Mouse (Mus musculus) mouse trophoblast stem cell (cell line): Measurements from ENCODE around the gene Ndufc2.
"Not testable (repeated sequence)": the region's sequence is repeated elsewhere in the genome, so short reads cannot be mapped to it uniquely, and the experiment has no call there.

Source experiments
- in situ Hi-C, 2 experiments: fragments of 300-500 bp; cut with MseI, MboI; formaldehyde crosslinking; loops; 2 replicates in 1 of 2; 3 replicates in 1 of 2; pipeline ENCODE4 v1.15.1; 2025

The Ndufc2 gene

DNA sequence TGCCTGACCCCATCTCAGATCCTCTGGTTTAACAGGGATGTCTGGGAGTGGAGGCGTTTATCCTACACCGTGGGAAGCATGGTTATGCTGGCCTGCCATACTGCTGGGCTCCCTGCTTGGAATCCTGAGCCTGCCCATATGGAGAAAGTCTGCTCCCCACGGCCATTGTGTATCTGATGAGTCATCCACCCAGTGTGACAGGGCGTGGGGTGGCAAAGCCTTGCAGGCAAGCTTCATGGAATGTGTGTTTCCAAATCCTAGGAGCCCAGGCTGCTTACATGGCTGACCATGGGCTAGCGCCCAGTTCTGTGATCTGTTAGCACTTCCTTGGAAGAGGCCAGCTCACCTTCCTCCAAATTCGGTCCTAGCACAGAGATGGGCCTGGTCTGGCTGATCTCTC lies 26.8 kb downstream of the Ndufc2 start:
- in situ Hi-C loops, result loop anchor here in 1 of 2 experiments (10.0 kb wide), 1 partner anchor 58 kb away; the partner anchor contains the start of gene Ints4

- in situ Hi-C loops, result loop anchor here in 1 of 2 experiments (10.0 kb wide), 1 partner anchor 58 kb away; the partner anchor contains the start of gene Ints4
These were observed 27.5 kb downstream of the Ndufc2 start for GRCm38 (mm10) chr7:97427296-97427695.

GRCm38 (mm10) chr7:97427778-97428420 lies 28.1 kb downstream of the Ndufc2 start:
- in situ Hi-C loops, result loop anchor here in 1 of 2 experiments (10.0 kb wide), 1 partner anchor 57 kb away; the partner anchor contains the start of gene Ints4

- in situ Hi-C loops, result loop anchor here in 1 of 2 experiments (10.0 kb wide), 1 partner anchor 55 kb away; the partner anchor contains the start of gene Ints4
These were observed 29.9 kb downstream of the Ndufc2 start for GRCm38 (mm10) chr7:97429705-97430104.

GRCm38 (mm10) chr7:97433517-97433916 lies 33.7 kb downstream of the Ndufc2 start:
- in situ Hi-C loops, result not testable (repeated sequence)

DNA sequence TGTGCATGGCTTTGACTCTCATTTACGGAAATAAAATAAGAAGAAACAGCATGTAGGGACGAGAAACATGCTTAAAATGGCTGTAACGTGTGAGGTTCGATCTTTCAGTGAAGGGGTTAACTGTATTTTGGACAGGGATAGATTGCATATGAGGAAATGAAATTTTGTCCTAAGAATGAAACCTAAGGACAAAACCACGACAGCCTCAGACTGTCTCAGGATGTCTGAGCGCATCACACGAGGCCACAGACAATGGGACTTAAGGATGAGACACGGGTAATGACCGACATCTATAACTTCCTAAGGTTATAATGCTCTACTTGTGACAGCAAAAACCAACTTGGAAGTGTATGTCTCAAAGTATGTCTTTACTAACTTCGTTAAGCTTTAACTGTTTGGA lies 34.7 kb downstream of the Ndufc2 start:
- in situ Hi-C loops, result no loop called here

DNA sequence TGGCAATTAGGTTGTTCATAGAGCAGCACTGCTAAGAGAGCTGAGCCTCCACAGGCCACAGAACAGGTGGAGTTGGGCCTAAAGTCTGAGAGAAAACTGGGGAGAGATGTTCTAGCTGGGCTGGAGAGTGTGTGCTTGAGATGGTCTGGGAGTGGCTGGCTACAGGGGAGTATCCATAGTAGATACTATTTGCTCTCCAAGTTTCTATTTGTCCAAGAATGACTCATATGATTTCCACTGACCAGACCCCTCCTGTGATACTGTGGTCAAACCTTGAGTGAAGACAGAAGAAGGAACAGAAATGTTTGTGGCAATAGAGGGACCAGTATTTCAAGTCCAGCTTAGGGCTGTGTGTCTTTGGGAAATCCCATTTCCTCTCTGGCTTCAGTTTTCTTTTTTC lies 39.2 kb downstream of the Ndufc2 start:
- in situ Hi-C loops, result no loop called here

GRCm38 (mm10) chr7:97446171-97446925 lies 46.5 kb downstream of the Ndufc2 start:
- in situ Hi-C loops, result no loop called here

DNA sequence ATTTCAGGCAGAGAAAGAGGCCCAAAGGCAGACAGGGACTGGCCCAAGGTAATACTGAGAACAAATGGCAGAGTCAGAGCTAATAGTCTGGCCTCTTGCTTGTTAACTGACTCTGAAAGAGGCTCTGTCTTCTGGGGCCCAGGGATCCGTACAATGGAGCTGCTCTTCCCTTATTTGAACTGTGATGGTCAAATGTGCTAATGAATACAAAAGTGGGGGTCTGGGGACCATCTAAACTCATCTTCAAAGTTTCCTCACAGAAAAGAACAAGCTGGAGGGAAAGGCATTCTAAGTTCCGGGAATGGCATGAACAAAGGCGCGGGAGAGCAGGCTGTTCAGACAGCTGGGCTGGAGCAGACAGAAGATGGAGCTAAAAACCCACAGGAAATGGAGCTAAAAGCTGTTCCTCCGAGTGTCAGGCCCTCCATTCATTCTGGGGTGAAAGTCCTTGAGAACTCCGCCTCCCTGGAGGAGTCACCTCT lies 47.3 kb downstream of the Ndufc2 start:
- in situ Hi-C loops, result no loop called here

- in situ Hi-C loops, result not testable (repeated sequence)
These were observed 51.2 kb downstream of the Ndufc2 start, which contains the start of gene Kctd14 for GRCm38 (mm10) chr7:97451023-97451422. Gene Kctd14, plus strand, starts transcription at chr7:97451323.

DNA sequence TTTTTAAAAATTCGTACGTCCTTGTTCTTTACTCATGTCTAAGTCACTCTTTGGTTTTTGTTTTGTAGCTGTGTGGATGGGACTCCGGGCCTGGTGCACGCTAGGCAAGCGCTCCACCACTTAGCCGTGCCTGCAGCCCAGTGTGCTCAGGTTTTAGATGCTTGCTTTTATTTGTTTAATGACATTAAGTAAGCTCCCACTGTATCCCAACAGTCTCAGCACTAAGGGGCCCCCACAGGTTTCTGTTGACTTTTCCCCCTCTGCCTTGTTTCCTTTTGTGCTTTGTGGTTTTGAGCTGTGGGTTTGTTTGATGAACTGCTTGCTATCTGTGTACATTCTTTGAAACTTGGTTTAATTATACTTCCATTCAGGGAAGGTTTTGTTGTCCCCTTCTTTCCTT lies 52.4 kb downstream of the Ndufc2 start:
- in situ Hi-C loops, result no loop called here

- in situ Hi-C loops, result no loop called here
These were observed 53.5 kb downstream of the Ndufc2 start for GRCm38 (mm10) chr7:97453141-97453921.

- in situ Hi-C loops, result no loop called here
These were observed 55.0 kb downstream of the Ndufc2 start for GRCm38 (mm10) chr7:97454795-97455194.

DNA sequence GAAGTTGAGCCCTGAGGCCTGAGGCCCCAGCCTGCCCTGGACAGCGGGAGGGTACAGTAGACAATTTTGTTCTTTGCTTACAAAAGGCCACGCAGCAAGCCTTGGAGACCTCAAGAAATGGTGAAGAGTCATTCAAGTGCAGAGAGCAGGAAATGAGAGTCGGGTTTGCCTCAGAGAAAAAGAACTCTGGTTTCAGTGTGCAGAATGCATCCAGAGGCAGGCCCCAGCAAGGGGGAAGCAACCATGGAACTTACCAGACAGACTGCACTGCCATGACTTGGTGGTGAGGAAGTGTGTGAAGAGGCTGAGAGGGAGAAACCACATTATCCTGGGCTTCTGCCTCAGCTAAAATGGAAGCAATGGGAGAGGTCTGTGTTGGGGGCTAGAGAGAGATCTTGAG lies 55.8 kb downstream of the Ndufc2 start:
- in situ Hi-C loops, result no loop called here
